Mouse (Mus musculus): ENCODE data around the gene Prune2. TPM values are rescaled to one million over a fixed set of nuclear protein-coding genes. Genes with fewer than 3 reads are reported as not detected.

The Prune2 gene
- polyA plus RNA-seq, 1 experiment from 2014 or later = 0.50 TPM

- Histone ChIP-seq H3K27ac (replicated peaks) (no peak overlapping the region), H3K9ac (no peak overlapping the region), H3K9me3 (replicated peaks) (no peaks in the 10 kb centered on the region), H3K36me3 (replicated peaks) (no peaks in the 10 kb centered on the region), H3K27me3 (no peaks in the 10 kb centered on the region), H3K4me2 (no peak overlapping the region), H3K4me3 (replicated peaks) (no peak overlapping the region), H3K4me1 (replicated peaks) (no peaks in the 10 kb centered on the region)
- ATAC-seq (ENCODE audit: insufficient read depth) = no peak
These were observed 108.5 kb downstream of the Prune2 start for GRCm38 (mm10) chr19:17064421-17064820.

GRCm38 (mm10) chr19:17069067-17069466 lies 113.1 kb downstream of the Prune2 start:
- H3K4me2 ChIP-seq = no peak overlapping the region
- H3K36me3 ChIP-seq (replicated peaks) = no peaks in the 10 kb centered on the region
- H3K9me3 ChIP-seq (replicated peaks) = no peaks in the 10 kb centered on the region
- no peak for ATAC-seq (ENCODE audit: insufficient read depth)
- no peak overlapping the region for H3K9ac ChIP-seq
- H3K27me3 ChIP-seq = no peaks in the 10 kb centered on the region
- H3K4me3 ChIP-seq (replicated peaks) = no peak overlapping the region
- no peak overlapping the region for H3K27ac ChIP-seq (replicated peaks)
- H3K4me1 ChIP-seq (replicated peaks) = no peaks in the 10 kb centered on the region
- 27% methylated on average over 7 of the region's 7 CpGs for WGBS (ENCODE audit: insufficient replicate concordance)

GRCm38 (mm10) chr19:17071205-17071604 lies 115.3 kb downstream of the Prune2 start:
- H3K27ac ChIP-seq (replicated peaks) = no peak overlapping the region
- no peaks in the 10 kb centered on the region for H3K36me3 ChIP-seq (replicated peaks)
- 62% methylated on average over 5 of the region's 5 CpGs for WGBS (ENCODE audit: insufficient replicate concordance)
- no peaks in the 10 kb centered on the region for H3K4me1 ChIP-seq (replicated peaks)
- no peaks in the 10 kb centered on the region for H3K27me3 ChIP-seq
- ATAC-seq (ENCODE audit: insufficient read depth) = no peak
- H3K9ac ChIP-seq = no peak overlapping the region
- H3K9me3 ChIP-seq (replicated peaks) = no peaks in the 10 kb centered on the region
- no peak overlapping the region for H3K4me3 ChIP-seq (replicated peaks)
- H3K4me2 ChIP-seq = no peak overlapping the region

- no peaks in the 10 kb centered on the region for H3K9me3 ChIP-seq (replicated peaks)
- H3K27me3 ChIP-seq = no peaks in the 10 kb centered on the region
- no peaks in the 10 kb centered on the region for H3K36me3 ChIP-seq (replicated peaks)
- no peak overlapping the region for H3K27ac ChIP-seq (replicated peaks)
- ATAC-seq (ENCODE audit: insufficient read depth) = no peak
- WGBS (ENCODE audit: insufficient replicate concordance) = 53% methylated on average over 1 of the region's 1 CpGs
- no peak overlapping the region for H3K4me3 ChIP-seq (replicated peaks)
- no peak overlapping the region for H3K9ac ChIP-seq
- H3K4me1 ChIP-seq (replicated peaks) = no peaks in the 10 kb centered on the region
- no peak overlapping the region for H3K4me2 ChIP-seq
These were observed 116.3 kb downstream of the Prune2 start for GRCm38 (mm10) chr19:17072245-17072644.

- no peaks in the 10 kb centered on the region for H3K9me3 ChIP-seq (replicated peaks)
- no peaks in the 10 kb centered on the region for H3K4me1 ChIP-seq (replicated peaks)
- no peak overlapping the region for H3K27ac ChIP-seq (replicated peaks)
- no peaks in the 10 kb centered on the region for H3K36me3 ChIP-seq (replicated peaks)
- H3K4me3 ChIP-seq (replicated peaks) = no peak overlapping the region
- 38% methylated on average over 8 of the region's 8 CpGs for WGBS (ENCODE audit: insufficient replicate concordance)
- H3K4me2 ChIP-seq = no peak overlapping the region
- H3K27me3 ChIP-seq = no peaks in the 10 kb centered on the region
- ATAC-seq (ENCODE audit: insufficient read depth) = no peak
- no peak overlapping the region for H3K9ac ChIP-seq
These were observed 122.9 kb downstream of the Prune2 start for GRCm38 (mm10) chr19:17078643-17079316.

- H3K27me3 ChIP-seq = no peaks in the 10 kb centered on the region
- no peak overlapping the region for H3K27ac ChIP-seq (replicated peaks)
- no peak for ATAC-seq (ENCODE audit: insufficient read depth)
- no peak overlapping the region for H3K9ac ChIP-seq
- H3K4me2 ChIP-seq = no peak overlapping the region
- no peaks in the 10 kb centered on the region for H3K4me1 ChIP-seq (replicated peaks)
- 68% methylated on average over 10 of the region's 10 CpGs for WGBS (ENCODE audit: insufficient replicate concordance)
- no peaks in the 10 kb centered on the region for H3K36me3 ChIP-seq (replicated peaks)
- no peaks in the 10 kb centered on the region for H3K9me3 ChIP-seq (replicated peaks)
- no peak overlapping the region for H3K4me3 ChIP-seq (replicated peaks)
These were observed 125.5 kb downstream of the Prune2 start for GRCm38 (mm10) chr19:17081382-17081781.

- Histone ChIP-seq H3K4me1 (replicated peaks) (no peaks in the 10 kb centered on the region), H3K9me3 (replicated peaks) (no peaks in the 10 kb centered on the region), H3K27me3 (no peaks in the 10 kb centered on the region), H3K4me3 (replicated peaks) (no peak overlapping the region), H3K36me3 (replicated peaks) (no peaks in the 10 kb centered on the region), H3K4me2 (no peak overlapping the region), H3K9ac (no peak overlapping the region), H3K27ac (replicated peaks) (no peak overlapping the region)
- ATAC-seq (ENCODE audit: insufficient read depth) = no peak
- WGBS (ENCODE audit: insufficient replicate concordance) = 53% methylated on average over 8 of the region's 8 CpGs
These were observed 138.1 kb downstream of the Prune2 start for GRCm38 (mm10) chr19:17094067-17094466.

- Histone ChIP-seq H3K4me1 (replicated peaks) (no peaks in the 10 kb centered on the region), H3K27me3 (no peaks in the 10 kb centered on the region), H3K4me3 (replicated peaks) (no peak overlapping the region), H3K4me2 (no peak overlapping the region), H3K27ac (replicated peaks) (no peak overlapping the region), H3K36me3 (replicated peaks) (no peaks in the 10 kb centered on the region), H3K9me3 (replicated peaks) (no peaks in the 10 kb centered on the region), H3K9ac (no peak overlapping the region)
- ATAC-seq (ENCODE audit: insufficient read depth) = no peak
- 71% methylated on average over 2 of the region's 2 CpGs for WGBS (ENCODE audit: insufficient replicate concordance)
These were observed 140.4 kb downstream of the Prune2 start for GRCm38 (mm10) chr19:17096338-17096737.

GRCm38 (mm10) chr19:17097210-17097609 lies 141.3 kb downstream of the Prune2 start:
- Histone ChIP-seq H3K9me3 (replicated peaks) (no peaks in the 10 kb centered on the region), H3K27me3 (no peaks in the 10 kb centered on the region), H3K27ac (replicated peaks) (no peak overlapping the region), H3K4me2 (no peak overlapping the region), H3K4me1 (replicated peaks) (no peaks in the 10 kb centered on the region), H3K36me3 (replicated peaks) (no peaks in the 10 kb centered on the region), H3K4me3 (replicated peaks) (no peak overlapping the region), H3K9ac (no peak overlapping the region)
- 58% methylated on average over 6 of the region's 6 CpGs for WGBS (ENCODE audit: insufficient replicate concordance)
- ATAC-seq (ENCODE audit: insufficient read depth) = no peak

GRCm38 (mm10) chr19:17108782-17109181 lies 152.9 kb downstream of the Prune2 start:
- no peak overlapping the region for H3K4me2 ChIP-seq
- WGBS (ENCODE audit: insufficient replicate concordance) = 58% methylated on average over 8 of the region's 8 CpGs
- no peak for ATAC-seq (ENCODE audit: insufficient read depth)

GRCm38 (mm10) chr19:17124034-17124735 lies 168.3 kb downstream of the Prune2 start:
- Histone ChIP-seq H3K9me3 (replicated peaks) (no peaks in the 10 kb centered on the region), H3K4me2 (no peak overlapping the region), H3K27ac (replicated peaks) (no peak overlapping the region), H3K36me3 (replicated peaks) (no peaks in the 10 kb centered on the region), H3K4me3 (replicated peaks) (no peak overlapping the region), H3K27me3 (no peaks in the 10 kb centered on the region), H3K9ac (no peak overlapping the region), H3K4me1 (replicated peaks) (no peaks in the 10 kb centered on the region)
- 54% methylated on average over 12 of the region's 12 CpGs for WGBS (ENCODE audit: insufficient replicate concordance)
- ATAC-seq (ENCODE audit: insufficient read depth) = no peak

More at GRCm38 (mm10) chr19:17108782-17109181, 152.9 kb downstream of the Prune2 start:
- no peaks in the 10 kb centered on the region for H3K4me1 ChIP-seq (replicated peaks)
- H3K4me3 ChIP-seq (replicated peaks) = no peak overlapping the region
- H3K36me3 ChIP-seq (replicated peaks) = no peaks in the 10 kb centered on the region
- H3K27me3 ChIP-seq = no peaks in the 10 kb centered on the region
- H3K9ac ChIP-seq = no peak overlapping the region
- H3K27ac ChIP-seq (replicated peaks) = no peak overlapping the region
- H3K9me3 ChIP-seq (replicated peaks) = no peaks in the 10 kb centered on the region
